ENCODE assay signal across 7 mouse cellular contexts in genomic region chr7:75760661-75761319, GRCm38 (mm10).
A peak's percentile ranks its signal among the peaks of the same experiment; 100 is the strongest.
DNase-seq lines count a peak whose midpoint lies in the region; ATAC-seq and TF ChIP-seq lines count a peak whose summit lies in the region.
"Not testable (repeated sequence)": the region's sequence is repeated elsewhere in the genome, so short reads cannot be mapped to it uniquely, and the experiment has no call there.

No protein-coding gene starts in this region.

- not testable (repeated sequence) for H3K9ac ChIP-seq in heart, embryonic 12.5 days; liver, embryonic 14.5 days (replicated peaks); stomach, embryonic 15.5 days
- 0 out of 2 replicates have a peak overlapping the region, but pooled peaks have one; percentile 12 for H3K9ac ChIP-seq in limb, embryonic 12.5 days (replicated peaks)

- H3K4me1 ChIP-seq in G1E (ENCODE audit: insufficient read depth, low read depth, low read length): peaks cover 44% of the 10 kb centered on the region
- H3K4me1 ChIP-seq in heart, embryonic 12.5 days (replicated peaks); limb, embryonic 12.5 days (replicated peaks); stomach, embryonic 15.5 days: not testable (repeated sequence)
- peaks cover 32 to 35% of the 10 kb centered on the region in 2 experiments for H3K4me1 ChIP-seq in liver, embryonic 14.5 days (replicated peaks; ENCODE audit: control insufficient read depth in 2 of 2, insufficient read depth in 2 of 2, low read length in 1 of 2)

- H3K36me3 ChIP-seq in G1E (replicated peaks); heart, embryonic 12.5 days; limb, embryonic 12.5 days; liver, embryonic 14.5 days (replicated peaks; ENCODE audit: control insufficient read depth, insufficient read depth, low read depth); stomach, embryonic 15.5 days: not testable (repeated sequence)

- 77% methylated on average over 4 of the region's 4 CpGs for WGBS in heart, embryonic 12.5 days
- WGBS in limb, embryonic 12.5 days: 66% methylated on average over 4 of the region's 4 CpGs
- WGBS in liver, embryonic 14.5 days (ENCODE audit: insufficient replicate concordance): 40% methylated on average over 4 of the region's 4 CpGs
- 48% methylated on average over 4 of the region's 4 CpGs for WGBS in stomach, embryonic 15.5 days

- not testable (repeated sequence) for H3K27me3 ChIP-seq in G1E (ENCODE audit: insufficient read depth, low read length); heart, embryonic 12.5 days (replicated peaks); limb, embryonic 12.5 days; liver, embryonic 14.5 days (ENCODE audit: control insufficient read depth, insufficient read depth, low read length); stomach, embryonic 15.5 days (replicated peaks)

- peak; percentile 53 for TF ChIP-seq EP300 in liver, embryonic 14.5 days (IDR thresholded peaks at IDR 0.05; ENCODE audit: low read depth)

- H3K4me2 ChIP-seq in heart, embryonic 12.5 days; limb, embryonic 12.5 days; stomach, embryonic 15.5 days: not testable (repeated sequence)
- peak overlapping the region; percentile 40 for H3K4me2 ChIP-seq in liver, embryonic 14.5 days (ENCODE audit: low read depth)

- peak; percentile 92 for ATAC-seq in G1E (ENCODE audit: extremely low read depth, insufficient number of reproducible peaks, low FRiP score, poor library complexity, severe bottlenecking)
- peak; percentile 83 for ATAC-seq in common myeloid progenitor, adult 5-6 weeks (replicated peaks; ENCODE audit: low read depth, poor library complexity, severe bottlenecking)
- peak; percentile 66; the same call in 1 of the 2 replicates for ATAC-seq in heart, embryonic 12.5 days (ENCODE audit: insufficient number of reproducible peaks, low FRiP score)
- ATAC-seq in limb, embryonic 12.5 days (ENCODE audit: insufficient number of reproducible peaks, insufficient read depth, low FRiP score, low TSS enrichment, low read depth): not testable (repeated sequence)
- peak; percentile 96 for ATAC-seq in liver, embryonic 14.5 days (ENCODE audit: insufficient read depth)
- peak; percentile 88 for ATAC-seq in megakaryocyte progenitor cell, adult 5-6 weeks (replicated peaks; ENCODE audit: poor library complexity)
- peak; percentile 71; the same call in 1 of the 2 replicates for ATAC-seq in stomach, embryonic 15.5 days (ENCODE audit: insufficient read depth, low FRiP score, low read depth)

- not testable (repeated sequence) for H3K9me3 ChIP-seq in G1E (replicated peaks); heart, embryonic 12.5 days (replicated peaks); limb, embryonic 12.5 days; liver, embryonic 14.5 days (ENCODE audit: control insufficient read depth, low read length); stomach, embryonic 15.5 days

- not testable (repeated sequence) for H3K27ac ChIP-seq in heart, embryonic 12.5 days (ENCODE audit: poor library complexity, severe bottlenecking); limb, embryonic 12.5 days; stomach, embryonic 15.5 days
- peak overlapping the region; percentile 49 for H3K27ac ChIP-seq in liver, embryonic 14.5 days

- not testable (repeated sequence) for DNase-seq in G1E (ENCODE audit: low spot score)
- DNase-seq in liver, embryonic 14.5 days (ENCODE audit: low read depth in 3 of 3, low spot score in 3 of 3): peak; percentile 26 to 69 (median 60)

- peak overlapping the region; percentile 10; the same call in 1 of the 2 replicates for H3K4me3 ChIP-seq in G1E (ENCODE audit: low read depth, low read length)
- not testable (repeated sequence) for H3K4me3 ChIP-seq in heart, embryonic 12.5 days; limb, embryonic 12.5 days (replicated peaks); liver, embryonic 14.5 days (ENCODE audit: insufficient read depth in 1 of 2, low read depth in 2 of 2, low read length in 2 of 2); stomach, embryonic 15.5 days (replicated peaks)

- not testable (repeated sequence) for TF ChIP-seq CTCF in G1E (IDR thresholded peaks at IDR 0.05; ENCODE audit: low read depth, low read length); liver, embryonic 14.5 days (IDR thresholded peaks at IDR 0.05; ENCODE audit: low read depth)
